Mouse (Mus musculus): ENCODE results near the gene Tsc22d4.
"Not testable (repeated sequence)": the region's sequence is repeated elsewhere in the genome, so short reads cannot be mapped to it uniquely, and the experiment has no call there.

Tsc22d4 gene

GRCm38 (mm10) chr5:137741023-137741931 is 4.3 kb upstream of the Tsc22d4 start, which contains the start of gene Nyap1:
Gene Nyap1, minus strand, starts transcription at chr5:137741607.
- peak; percentile 65 to 66 for DNase-seq (ENCODE audit: low spot score in 2 of 2)

DNA sequence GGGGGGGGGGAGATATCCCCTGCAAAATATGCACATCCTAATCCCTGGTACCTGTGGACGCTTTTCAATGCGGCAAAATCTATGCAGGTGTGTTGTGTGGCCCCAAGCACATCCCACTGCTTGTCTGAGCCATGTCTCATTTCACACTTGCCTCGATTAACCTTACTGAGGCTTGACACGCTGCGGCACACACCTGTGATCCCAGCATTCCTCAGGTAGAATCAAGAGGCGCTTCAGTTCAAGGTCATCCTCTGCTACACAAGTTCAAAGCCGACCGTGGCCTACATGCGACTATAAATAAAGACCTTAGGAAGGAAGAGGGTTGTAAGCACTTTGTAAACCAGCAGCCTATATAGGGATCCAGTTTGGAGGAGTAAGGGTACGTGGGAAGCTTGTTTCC is 3.5 kb upstream of the Tsc22d4 start:
- DNase-seq (ENCODE audit: low spot score in 2 of 2): no peak

DNA sequence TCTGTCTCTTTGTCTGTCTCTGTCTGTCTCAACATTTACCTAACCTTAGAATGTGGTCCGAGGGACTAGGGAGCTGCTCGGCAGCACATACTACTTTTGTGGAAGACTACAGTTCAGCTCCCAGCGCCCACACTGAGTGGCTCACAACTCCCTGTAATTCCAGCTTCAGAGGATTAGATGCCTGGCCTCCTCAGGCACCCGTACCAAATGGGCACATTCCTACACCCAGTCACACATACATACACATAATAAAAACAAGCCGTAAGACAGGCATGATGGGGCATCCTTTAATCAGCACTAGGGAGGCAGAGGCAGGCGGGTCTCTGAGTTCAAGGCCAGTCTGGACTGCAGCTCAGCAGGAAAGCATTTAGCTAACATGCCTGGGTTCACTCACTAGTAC is 2.7 kb upstream of the Tsc22d4 start:
- DNase-seq (ENCODE audit: low spot score in 2 of 2): no peak

- no peak for DNase-seq (ENCODE audit: low spot score in 2 of 2)
Observed at GRCm38 (mm10) chr5:137744197-137744596, 1.3 kb upstream of the Tsc22d4 start.

DNA sequence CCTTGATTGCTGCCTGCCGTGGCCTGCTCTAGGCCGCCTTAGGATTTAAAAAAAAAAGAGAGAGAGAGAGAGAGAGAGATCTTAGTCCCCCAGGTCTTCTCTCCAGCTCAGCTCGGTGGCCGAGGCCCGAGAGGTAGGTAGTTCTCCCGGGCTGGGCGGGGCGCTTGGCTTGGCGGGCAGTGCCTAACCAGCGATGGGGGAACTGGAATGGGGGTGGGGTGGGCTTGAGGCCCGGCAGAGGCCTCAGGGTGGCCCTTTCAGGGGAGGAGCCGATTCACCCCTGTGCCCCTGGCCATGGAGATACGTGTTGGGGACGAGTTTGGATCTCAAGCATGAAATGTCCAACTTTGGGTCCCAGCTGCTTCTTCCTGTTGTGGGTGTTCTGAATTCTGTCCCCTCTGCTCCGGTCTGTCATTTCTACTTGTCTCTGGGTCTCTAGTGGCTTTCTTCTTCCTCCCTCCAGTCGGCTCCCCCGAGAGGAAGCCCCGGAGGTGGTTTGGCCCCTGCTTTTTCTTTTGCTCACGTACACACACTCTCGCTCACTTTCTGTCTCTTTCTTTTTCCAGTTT is 836 bp downstream of the Tsc22d4 start:
- no peak for DNase-seq (ENCODE audit: low spot score in 2 of 2)

- no peak for DNase-seq (ENCODE audit: low spot score in 2 of 2)
Observed at GRCm38 (mm10) chr5:137746851-137747325, 1.4 kb downstream of the Tsc22d4 start.

- no peak for DNase-seq (ENCODE audit: low spot score in 2 of 2)
Observed at GRCm38 (mm10) chr5:137747326-137747961, 1.9 kb downstream of the Tsc22d4 start.

GRCm38 (mm10) chr5:137748130-137748770 is 2.7 kb downstream of the Tsc22d4 start:
- no peak for DNase-seq (ENCODE audit: low spot score in 2 of 2)

- DNase-seq (ENCODE audit: low spot score in 2 of 2): no peak
Observed at GRCm38 (mm10) chr5:137749196-137749836, 3.8 kb downstream of the Tsc22d4 start.

- DNase-seq (ENCODE audit: low spot score in 2 of 2): not testable (repeated sequence)
Observed at GRCm38 (mm10) chr5:137750212-137750611, 4.7 kb downstream of the Tsc22d4 start.

DNA sequence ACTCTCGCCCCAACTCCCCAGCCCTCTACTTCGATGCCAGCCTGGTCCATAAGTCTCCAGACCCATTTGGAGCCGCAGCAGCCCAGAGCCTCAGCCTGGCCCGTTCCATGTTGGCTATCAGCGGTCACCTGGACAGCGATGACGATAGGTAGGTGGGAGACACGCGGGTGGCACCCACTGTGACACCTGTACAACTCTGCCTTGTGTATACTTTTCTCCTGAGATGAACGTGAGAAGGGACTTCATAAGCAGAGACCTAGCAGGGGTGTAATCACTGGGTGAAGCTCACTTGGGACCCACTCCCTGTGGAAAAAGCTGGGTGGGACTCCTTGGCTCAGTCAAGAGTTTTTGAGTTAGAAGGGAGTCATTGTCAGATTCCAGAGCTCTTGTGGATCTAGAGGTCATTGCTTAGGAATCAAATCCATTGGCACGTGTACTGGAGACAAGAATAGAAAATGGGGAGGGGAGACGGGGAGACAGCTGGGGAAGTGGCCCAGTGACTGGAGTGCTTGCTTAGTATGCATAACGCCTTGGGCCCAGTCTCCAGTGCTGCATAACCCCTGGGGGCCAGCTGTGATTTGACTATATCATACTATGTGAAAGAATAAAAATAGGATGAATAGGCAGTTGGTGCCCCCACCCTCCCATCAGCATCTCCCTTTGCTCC is 5.8 kb downstream of the Tsc22d4 start:
- DNase-seq (ENCODE audit: low spot score in 2 of 2): no peak

DNA sequence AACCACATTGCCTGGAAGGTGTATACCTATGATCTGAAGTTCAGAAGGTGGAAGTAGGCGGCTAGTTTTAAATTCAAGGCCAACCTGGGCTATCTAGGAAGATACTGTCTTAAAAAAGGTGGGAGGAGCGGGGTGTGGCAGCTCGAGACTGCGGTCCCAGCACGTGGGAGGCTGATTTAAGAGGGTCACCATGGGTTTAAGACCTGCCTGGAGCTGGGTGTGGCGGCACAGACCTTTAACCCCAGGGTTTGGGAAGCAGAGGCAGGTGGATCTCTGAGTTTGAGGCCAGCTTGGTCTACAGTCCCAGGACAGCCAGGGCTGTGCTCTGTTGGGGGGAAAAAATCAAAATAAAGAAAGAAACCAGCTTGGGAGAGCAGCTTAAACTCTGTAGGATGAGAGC is 6.5 kb downstream of the Tsc22d4 start:
- DNase-seq (ENCODE audit: low spot score in 2 of 2): no peak

GRCm38 (mm10) chr5:137753111-137753832 is 7.7 kb downstream of the Tsc22d4 start:
- DNase-seq (ENCODE audit: low spot score in 2 of 2): no peak

DNA sequence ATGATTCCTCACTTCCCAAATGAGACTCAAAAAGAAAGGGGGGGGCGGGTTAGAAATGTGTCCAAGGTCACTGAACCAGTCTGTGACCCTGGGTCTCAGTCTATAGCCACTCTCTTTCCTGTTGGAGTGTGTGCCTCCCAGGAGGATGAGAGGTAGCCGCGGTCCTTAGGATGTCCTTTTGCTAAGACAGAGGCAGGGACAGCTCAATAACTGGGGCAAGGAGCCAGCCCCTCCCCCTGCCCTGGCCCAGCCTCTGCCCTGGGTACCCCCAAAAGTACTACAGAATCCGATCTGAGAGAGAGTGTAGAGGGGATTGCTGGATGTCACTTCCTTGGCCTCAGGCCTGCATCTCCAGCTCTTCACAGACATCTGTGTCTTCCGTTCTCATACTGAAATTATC is 9.9 kb downstream of the Tsc22d4 start:
- DNase-seq (ENCODE audit: low spot score in 2 of 2): no peak

- DNase-seq (ENCODE audit: low spot score in 2 of 2): no peak
Observed at GRCm38 (mm10) chr5:137756106-137756505, 10.6 kb downstream of the Tsc22d4 start.

- DNase-seq (ENCODE audit: low spot score in 2 of 2): peak; percentile 82 to 83
Observed at GRCm38 (mm10) chr5:137756882-137757661, 11.5 kb downstream of the Tsc22d4 start.

DNA sequence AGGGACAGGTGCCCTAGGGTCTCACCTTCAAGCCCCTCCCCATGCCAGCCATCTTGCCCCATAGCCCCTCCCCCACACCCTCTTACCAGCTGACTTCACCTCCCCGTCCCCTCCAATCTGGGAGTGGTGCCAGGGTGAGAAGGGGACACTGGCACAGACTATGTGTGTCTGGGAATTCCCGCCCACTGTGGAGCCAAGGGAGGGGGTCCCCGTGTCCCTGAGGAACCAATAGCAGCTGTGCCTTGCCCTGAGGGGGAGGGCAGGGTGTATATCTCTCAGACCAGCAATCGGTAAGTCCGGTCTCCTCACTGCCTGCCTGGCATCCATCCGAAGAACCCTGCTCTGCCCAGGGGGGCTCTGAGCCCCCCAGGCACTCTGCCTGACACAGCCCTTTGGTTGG is 12.4 kb downstream of the Tsc22d4 start:
- DNase-seq (ENCODE audit: low spot score in 2 of 2): peak; percentile 78 to 82

DNA sequence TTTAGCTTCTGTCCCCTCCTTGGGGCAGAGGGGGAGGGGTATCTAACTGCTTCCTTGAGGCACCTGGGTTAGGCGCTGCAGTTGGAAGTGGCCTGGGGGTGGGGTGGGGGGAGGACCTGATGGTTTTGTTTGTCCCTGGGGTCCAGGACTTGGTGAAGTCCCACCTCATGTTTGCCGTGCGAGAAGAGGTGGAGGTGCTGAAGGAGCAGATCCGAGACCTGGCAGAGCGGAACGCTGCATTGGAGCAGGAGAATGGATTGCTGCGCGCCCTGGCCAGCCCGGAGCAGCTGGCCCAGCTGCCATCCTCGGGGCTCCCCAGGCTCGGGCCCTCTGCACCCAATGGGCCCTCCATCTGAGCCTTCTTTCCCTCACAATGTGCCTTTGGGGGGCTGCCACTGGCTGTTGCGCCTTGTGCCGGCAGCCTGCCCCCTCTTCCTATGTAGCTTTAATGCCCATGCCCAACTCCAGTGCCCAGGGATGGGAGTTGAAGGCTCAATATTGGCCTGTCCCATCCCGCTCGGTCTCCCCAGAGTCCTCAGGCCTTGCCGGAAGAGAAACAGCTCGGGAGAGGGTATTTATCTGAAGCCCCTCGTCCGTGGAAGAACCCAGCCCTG is 13.5 kb downstream of the Tsc22d4 start:
- no peak for DNase-seq (ENCODE audit: low spot score in 2 of 2)

- DNase-seq (ENCODE audit: low spot score in 2 of 2): peak; percentile 82 to 85
Observed at GRCm38 (mm10) chr5:137759971-137760412, 14.5 kb downstream of the Tsc22d4 start.

Data from right cerebral cortex, postnatal 36 days (tissue).